Mouse (Mus musculus) limb, embryonic 11.5 days (tissue): Measurements from ENCODE around the gene Pnn. TPM values are rescaled to one million over a fixed set of nuclear protein-coding genes. Genes with fewer than 3 reads are reported as not detected.

Experiments used
- ATAC-seq: fragments of 200-750 bp; cut with Nextera tagmentation; 2 replicates; pipeline ENCODE4 v1.8.0; 2017; ENCODE audit warnings: low read depth; ENCODE audit not compliant: insufficient number of reproducible peaks, low FRiP score, low TSS enrichment
- DNase-seq: peaks from one replicate; pipeline ENCODE4 v3.0.0-alpha.2; 2015; ENCODE audit warnings: low spot score
- H3K27ac ChIP-seq: fragments of 300-500 bp; sonication (generic); replicated peaks from 2 replicates; pipeline ENCODE4 v1.5.1; 2014; ENCODE audit warnings: low read depth, mild to moderate bottlenecking, low read length
- H3K27me3 ChIP-seq: fragments of 300-500 bp; sonication (generic); 2 replicates; pipeline ENCODE4 v1.6.1; 2014; ENCODE audit warnings: mild to moderate bottlenecking, low read length, mixed read lengths; ENCODE audit not compliant: control insufficient read depth, insufficient read depth
- H3K36me3 ChIP-seq: fragments of 300-500 bp; sonication (generic); 2 replicates; pipeline ENCODE4 v1.6.1; 2014; ENCODE audit warnings: mild to moderate bottlenecking, low read length, moderate library complexity, mixed read lengths; ENCODE audit not compliant: control insufficient read depth, insufficient read depth
- H3K4me1 ChIP-seq: fragments of 300-500 bp; sonication (generic); 2 replicates; pipeline ENCODE4 v1.6.1; 2014; ENCODE audit warnings: low read length, mixed read lengths; ENCODE audit not compliant: control insufficient read depth, insufficient read depth
- H3K4me2 ChIP-seq: fragments of 300-500 bp; sonication (generic); 2 replicates; pipeline ENCODE4 v1.6.1; 2014; ENCODE audit warnings: low read depth, mild to moderate bottlenecking, moderate library complexity; ENCODE audit not compliant: severe bottlenecking
- H3K4me3 ChIP-seq: fragments of 300-500 bp; sonication (generic); 2 replicates; pipeline ENCODE4 v1.5.1; 2014; ENCODE audit warnings: low read depth, low read length
- H3K9ac ChIP-seq: fragments of 300-500 bp; sonication (generic); 2 replicates; pipeline ENCODE4 v1.6.1; 2014; ENCODE audit warnings: mild to moderate bottlenecking, low read length
- H3K9me3 ChIP-seq: fragments of 300-500 bp; sonication (generic); 2 replicates; pipeline ENCODE4 v1.6.1; 2016; ENCODE audit warnings: low read length; ENCODE audit not compliant: control insufficient read depth
- WGBS: fragments of 180-500 bp; shearing (Covaris S2); extraction: QIAGEN DNeasy Blood & Tissue Kit; methylation state at CpG from one replicate; pipeline ENCODE4 v1.1.7; 2014; 5-methylcytosine and 5-hydroxymethylcytosine counted together
- polyA plus RNA-seq: library from polyadenylated mRNA; unstranded; fragments of >200 nt; fragmentation: Nextera tagmentation; extraction: Ambion mirVana; gene quantifications from 2 replicates; pipeline ENCODE4 v1.2.1, GENCODE M21; 2014

Pnn gene
- polyA plus RNA-seq, 1 experiment from 2014 or later: 118 TPM

DNA sequence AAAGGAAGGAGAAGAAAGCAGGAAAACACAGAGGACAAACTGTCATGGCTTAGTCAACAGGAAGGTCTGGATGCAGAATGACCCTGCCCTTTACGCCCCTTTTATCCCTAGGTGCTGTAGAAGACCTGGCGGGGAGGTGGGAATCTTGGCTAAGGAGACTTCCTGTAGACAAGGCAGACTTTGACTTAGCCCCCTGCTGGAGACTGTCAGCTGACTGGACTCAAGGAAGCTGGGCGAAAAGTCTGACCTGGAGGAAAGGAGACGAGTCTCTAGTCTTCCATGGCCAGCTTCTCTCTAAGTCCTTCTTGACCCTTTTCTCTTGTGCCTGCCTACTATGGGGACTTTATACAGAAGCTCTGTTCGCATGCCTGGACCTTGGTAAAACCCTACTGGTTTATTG lies 17.8 kb downstream of the Pnn start:
- 63% methylated on average over 5 of the region's 5 CpGs for WGBS
- H3K4me1 ChIP-seq: no peaks in the 10 kb centered on the region
- no peak for DNase-seq
- H3K36me3 ChIP-seq: no peaks in the 10 kb centered on the region
- no peak overlapping the region for H3K4me3 ChIP-seq
- no peaks in the 10 kb centered on the region for H3K27me3 ChIP-seq
- no peak for ATAC-seq
- no peak overlapping the region for H3K4me2 ChIP-seq
- H3K9me3 ChIP-seq: no peaks in the 10 kb centered on the region
- no peak overlapping the region for H3K27ac ChIP-seq
- H3K9ac ChIP-seq: no peak overlapping the region

- no peaks in the 10 kb centered on the region for H3K36me3 ChIP-seq
- no peaks in the 10 kb centered on the region for H3K9me3 ChIP-seq
- H3K27me3 ChIP-seq: no peaks in the 10 kb centered on the region
- no peaks in the 10 kb centered on the region for H3K4me1 ChIP-seq
- DNase-seq (no peak), ATAC-seq (no peak)
- H3K4me3 ChIP-seq: no peak overlapping the region
- no peak overlapping the region for H3K4me2 ChIP-seq
- WGBS: 80% methylated on average over 5 of the region's 5 CpGs
- no peak overlapping the region for H3K9ac ChIP-seq
- no peak overlapping the region for H3K27ac ChIP-seq
Measured at GRCm38 (mm10) chr12:59086171-59086570, 19.5 kb downstream of the Pnn start.

DNA sequence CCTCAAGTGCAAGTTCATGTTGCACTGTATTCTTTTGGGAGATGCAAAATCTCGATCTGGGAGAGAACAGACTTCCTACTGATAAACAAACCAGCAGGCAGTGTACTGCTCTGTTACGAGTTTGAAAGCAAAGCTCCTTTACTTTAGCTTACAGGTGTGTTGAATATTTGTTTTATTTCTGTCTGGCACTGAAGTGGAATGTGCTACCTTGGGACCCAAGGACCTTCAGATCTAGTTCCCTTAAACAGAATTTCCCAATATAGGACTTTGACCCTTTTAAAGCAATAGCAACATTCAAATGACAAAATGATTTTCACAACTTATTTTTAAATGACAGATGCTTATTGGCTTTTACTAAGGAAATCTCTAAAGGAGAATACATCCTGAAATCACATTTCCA lies 26.9 kb downstream of the Pnn start:
- ATAC-seq: no peak
- H3K9me3 ChIP-seq: no peaks in the 10 kb centered on the region
- WGBS: 75% methylated on average over 2 of the region's 2 CpGs
- no peak overlapping the region for H3K27ac ChIP-seq
- no peaks in the 10 kb centered on the region for H3K27me3 ChIP-seq
- H3K4me1 ChIP-seq: no peaks in the 10 kb centered on the region
- no peak overlapping the region for H3K9ac ChIP-seq
- H3K36me3 ChIP-seq: no peaks in the 10 kb centered on the region
- no peak overlapping the region for H3K4me3 ChIP-seq
- DNase-seq: no peak
- no peak overlapping the region for H3K4me2 ChIP-seq

DNA sequence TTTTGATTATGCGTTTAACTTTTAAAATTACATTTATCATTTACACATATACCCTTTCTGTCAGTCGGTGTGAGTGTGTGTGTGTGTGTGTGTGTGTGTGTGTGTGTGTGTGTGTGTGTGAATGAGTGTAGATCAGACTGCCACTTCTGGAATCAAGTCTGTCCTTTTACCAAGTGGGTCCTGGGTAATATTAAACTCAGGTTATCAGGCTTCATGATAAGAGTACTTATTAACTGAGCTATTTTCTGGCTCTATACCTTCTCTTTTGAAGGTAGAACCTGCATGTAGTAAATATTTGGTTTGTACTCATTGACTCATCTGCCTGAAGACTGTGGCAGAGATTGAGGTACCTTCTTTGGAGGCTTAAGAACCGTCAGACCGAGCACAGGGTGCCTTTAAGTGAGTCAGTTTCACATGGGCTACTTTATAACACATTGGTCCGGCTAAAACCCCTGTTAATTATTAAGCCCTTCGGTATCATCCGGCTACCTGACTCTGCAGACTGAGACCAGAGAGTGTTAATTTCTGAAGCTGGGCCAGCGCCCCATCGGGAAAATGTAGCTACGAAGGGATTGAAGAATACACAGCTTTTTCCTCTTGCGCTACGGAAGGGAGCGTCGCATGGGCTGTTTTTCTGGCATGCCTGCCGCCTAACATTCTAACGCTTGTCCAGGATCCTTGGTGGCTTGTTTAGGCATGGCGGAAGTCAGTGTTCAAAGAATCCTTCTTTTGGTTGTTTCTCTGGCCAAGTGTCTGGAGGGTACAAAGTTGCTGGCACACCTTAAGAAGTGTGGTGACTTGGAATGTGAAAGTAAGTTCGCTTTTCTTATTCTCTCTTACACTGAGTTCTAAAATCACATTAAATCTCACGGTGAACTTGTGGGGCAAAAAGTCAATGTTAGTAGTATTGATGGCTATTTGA lies 28.7 kb downstream of the Pnn start, which contains the start of gene Mia2:
Mia2 (plus strand) TSS at position 696 of the 922 bp plus-strand sequence.
- no peak within 1 kb of the TSS for H3K27ac ChIP-seq
- 87% methylated on average over 19 of the region's 19 CpGs for WGBS
- H3K27me3 ChIP-seq: no peaks in the 10 kb centered on the region
- no peak within 1 kb of the TSS for H3K4me2 ChIP-seq
- H3K36me3 ChIP-seq: no peaks in the 10 kb centered on the region
- H3K4me3 ChIP-seq: no peak within 1 kb of the TSS
- DNase-seq (no peak), ATAC-seq (no peak)
- H3K9ac ChIP-seq: no peak within 1 kb of the TSS
- no peaks in the 10 kb centered on the region for H3K9me3 ChIP-seq
- H3K4me1 ChIP-seq: no peaks in the 10 kb centered on the region

- no peak for ATAC-seq
Measured at GRCm38 (mm10) chr12:59104771-59105170, 38.1 kb downstream of the Pnn start.

GRCm38 (mm10) chr12:59105914-59106313 lies 39.2 kb downstream of the Pnn start:
- Histone ChIP-seq H3K27me3 (no peaks in the 10 kb centered on the region), H3K9ac (no peak overlapping the region), H3K9me3 (no peaks in the 10 kb centered on the region), H3K4me3 (no peak overlapping the region), H3K36me3 (no peaks in the 10 kb centered on the region), H3K4me2 (no peak overlapping the region), H3K4me1 (no peaks in the 10 kb centered on the region), H3K27ac (no peak overlapping the region)
- ATAC-seq (no peak), DNase-seq (no peak)
- WGBS: 86% methylated on average over 6 of the region's 6 CpGs

More at GRCm38 (mm10) chr12:59104771-59105170, 38.1 kb downstream of the Pnn start:
- Histone ChIP-seq H3K27ac (no peak overlapping the region), H3K4me3 (no peak overlapping the region), H3K4me2 (no peak overlapping the region), H3K9me3 (no peaks in the 10 kb centered on the region), H3K27me3 (no peaks in the 10 kb centered on the region), H3K9ac (no peak overlapping the region), H3K36me3 (no peaks in the 10 kb centered on the region), H3K4me1 (no peaks in the 10 kb centered on the region)
- DNase-seq: no peak
- WGBS: 75% methylated on average over 5 of the region's 5 CpGs

- Histone ChIP-seq H3K4me2 (no peak overlapping the region), H3K36me3 (no peaks in the 10 kb centered on the region), H3K9ac (no peak overlapping the region), H3K27me3 (no peaks in the 10 kb centered on the region), H3K4me3 (no peak overlapping the region), H3K9me3 (no peaks in the 10 kb centered on the region), H3K27ac (no peak overlapping the region), H3K4me1 (no peaks in the 10 kb centered on the region)
- ATAC-seq: no peak
- DNase-seq: no peak
- 92% methylated on average over 5 of the region's 5 CpGs for WGBS
Measured at GRCm38 (mm10) chr12:59106491-59106890, 39.8 kb downstream of the Pnn start.

GRCm38 (mm10) chr12:59107926-59108325 lies 41.2 kb downstream of the Pnn start:
- no peak overlapping the region for H3K4me2 ChIP-seq
- DNase-seq (no peak), ATAC-seq (no peak)
- H3K9me3 ChIP-seq: no peaks in the 10 kb centered on the region
- WGBS: 88% methylated on average over 4 of the region's 4 CpGs
- H3K9ac ChIP-seq: no peak overlapping the region
- no peaks in the 10 kb centered on the region for H3K36me3 ChIP-seq
- no peak overlapping the region for H3K27ac ChIP-seq
- no peaks in the 10 kb centered on the region for H3K27me3 ChIP-seq
- H3K4me3 ChIP-seq: no peak overlapping the region
- no peaks in the 10 kb centered on the region for H3K4me1 ChIP-seq
